Mouse (Mus musculus): ENCODE results near the gene Gm38431.

Gene Gm38431

DNA sequence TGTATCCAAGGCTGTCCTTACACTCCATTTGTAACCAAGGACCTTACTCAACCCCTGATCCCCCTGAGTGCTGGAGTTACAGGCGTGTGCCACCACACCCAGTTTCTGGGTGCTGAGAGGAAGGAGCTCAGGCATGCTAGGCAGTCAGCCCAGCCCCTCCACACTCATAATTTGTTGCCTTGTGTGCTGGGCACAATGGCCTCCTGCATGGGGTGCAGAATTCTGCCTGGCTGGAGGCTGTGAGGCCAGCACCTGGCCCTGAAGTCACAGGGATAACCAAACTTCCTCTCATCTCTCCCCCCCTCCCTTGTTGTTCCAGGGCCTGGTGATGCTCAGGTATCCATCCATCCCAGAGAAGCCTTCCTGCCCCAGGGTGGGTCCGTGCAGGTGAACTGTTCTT is 73.2 kb downstream of the Gm38431 start:
- DNase-seq (ENCODE audit: low spot score in 2 of 2): no peak

Data from frontal cortex, postnatal 10 days (tissue).